Mouse (Mus musculus): ENCODE measurements around the gene Card10. TPM values are rescaled to one million over a fixed set of nuclear protein-coding genes. Genes with fewer than 3 reads are reported as not detected.
"Not testable (repeated sequence)": the region's sequence is repeated elsewhere in the genome, so short reads cannot be mapped to it uniquely, and the experiment has no call there.

Card10 gene
- total RNA-seq (2018; cell fraction: chromatin; rRNA removed), result under 1 TPM in 4 of 26 experiments, not detected in 22; 0.13 to 0.33 (median 0.23) TPM
- total RNA-seq (2018; cell fraction: cytosol; rRNA removed), result under 1 TPM in 8 of 26 experiments, not detected in 18; under 0.01 to 0.06 (median 0.05) TPM
- under 1 TPM in 4 of 26 experiments, not detected in 22; 0.18 to 0.61 (median 0.25) TPM for total RNA-seq (2018; cell fraction: nucleus; rRNA removed)
- 0.21 TPM in 1 of 3 replicates, not detected in the others for polyA plus RNA-seq (2018)

DNA sequence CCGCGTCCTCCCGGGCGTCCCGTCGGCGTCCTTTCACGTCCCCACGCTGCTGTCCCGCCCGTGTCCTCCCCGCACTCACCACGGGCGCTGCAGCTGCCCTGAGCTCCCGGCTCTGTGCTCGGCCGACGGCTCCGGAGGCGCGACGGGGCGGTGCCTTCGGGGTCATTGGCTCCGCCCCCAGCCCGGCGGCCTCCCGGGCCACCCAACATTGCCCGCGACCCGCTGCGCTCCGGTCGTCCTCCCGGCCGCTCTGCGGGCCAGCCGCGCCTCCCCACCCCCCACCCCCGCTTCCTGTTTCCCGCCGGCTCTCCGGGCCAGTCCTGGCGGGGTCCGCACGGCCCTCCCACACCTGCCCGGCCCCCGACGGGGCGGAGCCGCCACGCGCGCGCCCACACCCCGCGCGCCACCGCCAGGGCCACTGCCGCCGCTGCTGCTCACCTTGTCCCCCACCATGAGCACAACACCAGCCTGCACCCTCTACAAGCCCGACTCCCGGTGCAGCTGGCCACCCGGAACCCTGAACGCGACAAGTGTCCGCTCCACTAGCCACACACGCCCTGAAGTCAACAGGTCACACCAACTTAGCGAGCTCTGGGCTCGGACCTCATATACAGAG is at the start of gene Card10:
TSS of gene Card10 (minus strand) at position 267 of the 616 bp plus-strand sequence.
- Histone ChIP-seq H3K79me2 (ENCODE audit: inconsistent target) (no peaks in the 10 kb centered on the region), H3K4me3 (ENCODE audit: inconsistent target) (no peak within 1 kb of the TSS), H3K36me3 (ENCODE audit: inconsistent target) (no peaks in the 10 kb centered on the region), H3K27ac (no peak within 1 kb of the TSS)
- 5% methylated on average over 61 of the region's 70 CpGs for WGBS (ENCODE audit: missing documents)

DNA sequence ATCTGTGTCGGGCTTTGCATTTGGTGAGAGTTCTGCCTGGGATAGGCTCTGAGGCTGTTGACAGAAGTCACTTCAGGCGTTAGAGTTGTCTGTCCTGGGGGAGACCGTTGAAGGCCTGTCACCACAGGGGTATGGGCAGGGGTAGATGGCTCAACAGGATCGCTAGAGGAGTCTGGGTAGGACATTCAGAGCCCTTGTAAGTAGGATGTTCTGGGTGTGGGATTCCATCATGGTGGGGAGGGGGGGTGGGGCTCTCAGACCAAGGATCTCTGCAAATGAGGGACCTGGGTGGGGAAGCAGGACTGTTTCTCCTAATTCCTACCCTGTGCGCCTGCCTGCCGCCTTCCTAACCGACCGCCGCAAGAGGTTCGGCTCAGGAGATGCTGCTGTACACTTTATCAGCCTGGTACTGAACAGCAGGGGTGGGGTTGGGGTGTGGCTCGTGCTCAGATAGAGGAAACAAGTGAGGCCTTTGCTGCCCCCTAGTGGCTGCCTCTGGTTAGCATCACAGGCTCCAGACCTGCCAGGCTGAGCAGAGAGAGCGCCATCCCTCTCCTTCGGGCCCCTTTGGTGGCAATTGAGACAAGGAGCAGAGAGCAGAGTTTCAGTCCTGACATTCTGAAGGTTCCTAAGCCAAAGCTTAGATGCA is 48.8 kb upstream of the Card10 start:
- Histone ChIP-seq H3K36me3 (ENCODE audit: inconsistent target) (no peaks in the 10 kb centered on the region), H3K4me3 (ENCODE audit: inconsistent target) (no peak overlapping the region), H3K79me2 (ENCODE audit: inconsistent target) (no peaks in the 10 kb centered on the region), H3K27ac (no peak overlapping the region)
- 19% methylated on average over 13 of the region's 13 CpGs for WGBS (ENCODE audit: missing documents)

DNA sequence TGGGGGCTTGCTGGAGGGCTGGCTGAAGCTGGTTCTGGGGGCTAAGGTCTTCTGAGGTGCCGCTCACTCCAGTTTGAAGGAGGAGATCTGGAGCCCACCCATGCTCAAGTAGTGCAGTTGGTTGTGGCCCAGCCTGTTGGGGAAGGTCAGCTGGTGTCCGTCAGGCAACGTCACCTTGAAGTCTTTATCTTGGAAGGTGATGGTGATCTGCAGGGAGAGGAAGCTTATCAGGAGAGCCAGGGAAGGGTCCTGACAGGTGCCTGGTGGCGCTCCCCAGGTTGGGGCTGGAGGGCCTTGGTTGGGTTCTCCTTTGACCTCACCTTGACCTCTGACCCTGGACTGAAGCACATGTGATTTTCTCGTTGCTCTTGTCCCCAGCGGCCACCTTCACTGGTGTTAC is 48.1 kb upstream of the Card10 start:
- H3K79me2 ChIP-seq (ENCODE audit: inconsistent target), result no peaks in the 10 kb centered on the region
- 78% methylated on average over 6 of the region's 6 CpGs for WGBS (ENCODE audit: missing documents)
- no peak overlapping the region for H3K27ac ChIP-seq
- H3K4me3 ChIP-seq (ENCODE audit: inconsistent target), result no peak overlapping the region
- H3K36me3 ChIP-seq (ENCODE audit: inconsistent target), result no peaks in the 10 kb centered on the region

GRCm38 (mm10) chr15:78850059-78850824 is 47.4 kb upstream of the Card10 start:
- H3K79me2 ChIP-seq (ENCODE audit: inconsistent target), result no peaks in the 10 kb centered on the region
- no peaks in the 10 kb centered on the region for H3K36me3 ChIP-seq (ENCODE audit: inconsistent target)
- no peak overlapping the region for H3K4me3 ChIP-seq (ENCODE audit: inconsistent target)
- 80% methylated on average over 14 of the region's 15 CpGs for WGBS (ENCODE audit: missing documents)
- no peak overlapping the region for H3K27ac ChIP-seq

GRCm38 (mm10) chr15:78849485-78849884 is 46.6 kb upstream of the Card10 start:
- WGBS (ENCODE audit: missing documents), result 88% methylated on average over 7 of the region's 12 CpGs
- no peaks in the 10 kb centered on the region for H3K79me2 ChIP-seq (ENCODE audit: inconsistent target)

GRCm38 (mm10) chr15:78848467-78848866 is 45.6 kb upstream of the Card10 start:
- Histone ChIP-seq H3K79me2 (ENCODE audit: inconsistent target) (no peaks in the 10 kb centered on the region), H3K27ac (no peak overlapping the region), H3K36me3 (ENCODE audit: inconsistent target) (no peaks in the 10 kb centered on the region), H3K4me3 (ENCODE audit: inconsistent target) (no peak overlapping the region)
- WGBS (ENCODE audit: missing documents), result 29% methylated on average over 5 of the region's 5 CpGs

More at GRCm38 (mm10) chr15:78849485-78849884, 46.6 kb upstream of the Card10 start:
- no peaks in the 10 kb centered on the region for H3K36me3 ChIP-seq (ENCODE audit: inconsistent target)
- H3K27ac ChIP-seq, result no peak overlapping the region
- H3K4me3 ChIP-seq (ENCODE audit: inconsistent target), result no peak overlapping the region

GRCm38 (mm10) chr15:78846805-78847204 is 44.0 kb upstream of the Card10 start:
- not testable (repeated sequence) for H3K4me3 ChIP-seq (ENCODE audit: inconsistent target); H3K36me3 ChIP-seq (ENCODE audit: inconsistent target); H3K27ac ChIP-seq; H3K79me2 ChIP-seq (ENCODE audit: inconsistent target)
- 88% methylated on average over 6 of the region's 7 CpGs for WGBS (ENCODE audit: missing documents)

DNA sequence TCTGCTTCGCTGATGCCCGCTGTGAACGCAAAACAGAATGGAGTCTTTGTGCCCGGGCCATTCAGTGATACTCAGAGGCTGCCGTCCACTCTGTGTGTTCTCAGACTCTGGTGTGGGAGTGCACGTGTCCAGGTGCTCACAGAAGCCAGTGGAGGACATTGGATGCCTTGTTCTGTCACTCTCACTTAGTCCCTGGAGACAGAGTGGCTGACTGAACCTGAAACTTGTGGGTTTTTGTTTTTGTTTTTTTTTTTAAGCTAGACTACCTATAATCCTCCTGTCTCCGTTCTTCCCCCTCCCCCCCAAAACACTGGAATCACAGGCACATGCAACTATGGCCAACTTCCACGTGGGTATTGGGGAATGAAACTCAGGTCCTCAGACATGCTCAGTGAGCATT is 43.5 kb upstream of the Card10 start:
- Histone ChIP-seq H3K27ac (no peak overlapping the region), H3K4me3 (ENCODE audit: inconsistent target) (no peak overlapping the region), H3K79me2 (ENCODE audit: inconsistent target) (no peaks in the 10 kb centered on the region), H3K36me3 (ENCODE audit: inconsistent target) (no peaks in the 10 kb centered on the region)
- WGBS (ENCODE audit: missing documents), result 86% methylated on average over 8 of the region's 8 CpGs

GRCm38 (mm10) chr15:78845867-78846266 is 43.0 kb upstream of the Card10 start:
- Histone ChIP-seq H3K79me2 (ENCODE audit: inconsistent target) (no peaks in the 10 kb centered on the region), H3K27ac (no peak overlapping the region), H3K36me3 (ENCODE audit: inconsistent target) (no peaks in the 10 kb centered on the region), H3K4me3 (ENCODE audit: inconsistent target) (no peak overlapping the region)
- WGBS (ENCODE audit: missing documents), result 93% methylated on average over 8 of the region's 8 CpGs

- H3K4me3 ChIP-seq (ENCODE audit: inconsistent target), result no peak overlapping the region
- no peaks in the 10 kb centered on the region for H3K79me2 ChIP-seq (ENCODE audit: inconsistent target)
- no peak overlapping the region for H3K27ac ChIP-seq
- H3K36me3 ChIP-seq (ENCODE audit: inconsistent target), result no peaks in the 10 kb centered on the region
- WGBS (ENCODE audit: missing documents), result 93% methylated on average over 11 of the region's 11 CpGs
Observed at GRCm38 (mm10) chr15:78845321-78845720, 42.5 kb upstream of the Card10 start.

GRCm38 (mm10) chr15:78844791-78845190 is 41.9 kb upstream of the Card10 start:
- Histone ChIP-seq H3K27ac (no peak overlapping the region), H3K79me2 (ENCODE audit: inconsistent target) (no peaks in the 10 kb centered on the region), H3K4me3 (ENCODE audit: inconsistent target) (no peak overlapping the region), H3K36me3 (ENCODE audit: inconsistent target) (no peaks in the 10 kb centered on the region)
- WGBS (ENCODE audit: missing documents), result 71% methylated on average over 8 of the region's 9 CpGs

- 32% methylated on average over 21 of the region's 21 CpGs for WGBS (ENCODE audit: missing documents)
- H3K36me3 ChIP-seq (ENCODE audit: inconsistent target), result no peaks in the 10 kb centered on the region
- H3K79me2 ChIP-seq (ENCODE audit: inconsistent target), result no peaks in the 10 kb centered on the region
- no peak overlapping the region for H3K27ac ChIP-seq
- H3K4me3 ChIP-seq (ENCODE audit: inconsistent target), result no peak overlapping the region
Observed at GRCm38 (mm10) chr15:78843581-78844469, 41.0 kb upstream of the Card10 start.

DNA sequence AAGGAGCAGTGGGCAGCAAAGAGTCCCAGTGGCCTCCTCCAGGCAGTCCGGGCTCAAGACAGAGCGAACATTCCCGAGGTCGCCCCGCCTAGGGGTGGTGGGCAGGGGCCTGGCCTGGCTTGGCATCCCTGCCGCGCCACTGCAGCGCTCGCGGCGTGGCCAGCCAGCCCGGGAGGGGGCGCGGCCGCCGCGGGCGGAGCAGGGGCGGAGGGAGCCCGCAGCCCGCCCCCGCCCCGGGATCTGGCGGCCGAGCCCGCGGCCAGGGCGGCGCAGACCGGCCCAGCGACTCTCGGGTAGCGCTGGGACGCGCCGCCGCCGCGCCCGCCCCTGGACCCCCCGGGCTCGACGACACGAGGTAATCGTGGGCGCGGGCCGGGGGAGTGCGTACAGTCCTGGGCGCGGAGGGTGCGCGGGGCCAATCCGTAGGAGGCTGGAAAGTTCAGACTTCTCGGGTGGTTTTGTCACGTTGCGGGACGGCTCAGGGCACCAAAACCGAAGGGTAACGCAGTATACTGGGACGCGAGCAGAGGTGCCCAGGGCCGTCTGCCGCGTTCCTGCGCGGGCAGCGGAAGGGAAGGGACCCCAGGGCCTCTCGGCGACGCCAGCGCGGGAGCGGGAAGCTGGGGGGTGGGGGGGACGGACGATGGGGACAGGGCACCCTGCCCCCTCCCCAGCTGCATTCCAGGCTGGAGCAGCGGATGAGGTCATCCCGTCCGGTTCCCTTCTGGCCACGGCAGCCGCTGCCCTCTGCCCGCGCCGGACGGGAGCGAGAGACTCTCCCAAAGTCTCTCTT is 39.7 kb upstream of the Card10 start, which contains the start of gene Cdc42ep1:
TSS of gene Cdc42ep1 (plus strand) at position 254 of the 793 bp plus-strand sequence.
- H3K27ac ChIP-seq, result no peak within 1 kb of the TSS
- H3K4me3 ChIP-seq (ENCODE audit: inconsistent target), result no peak within 1 kb of the TSS
- H3K36me3 ChIP-seq (ENCODE audit: inconsistent target), result no peaks in the 10 kb centered on the region
- no peaks in the 10 kb centered on the region for H3K79me2 ChIP-seq (ENCODE audit: inconsistent target)
- 2% methylated on average over 67 of the region's 86 CpGs for WGBS (ENCODE audit: missing documents)

Data from macrophage (primary cell).